Mouse (Mus musculus): Measurements from ENCODE around the gene Xdh. TPM values are rescaled to one million over a fixed set of nuclear protein-coding genes. Genes with fewer than 3 reads are reported as not detected.

Gene Xdh
- total RNA-seq, 1 experiment = 0.13 TPM

GRCm38 (mm10) chr17:73949498-73949897 lies 498 bp downstream of the Xdh start:
- in situ Hi-C loops (cut with MboI; ENCODE audit: low sequenced_read_pairs in 2 of 2, unreplicated experiment in 2 of 2) = no loop called here
- H3K36me3 ChIP-seq (ENCODE audit: control insufficient read depth, insufficient read depth, low read length, poor library complexity, severe bottlenecking) = no peaks in the 10 kb centered on the region
- TF ChIP-seq MAFK (IDR thresholded peaks at IDR 0.05; ENCODE audit: insufficient read depth, low read depth, low read length) (no peak), ZC3H11A (IDR thresholded peaks at IDR 0.05; ENCODE audit: borderline replicate concordance, low read depth, low read length) (no peak), ZNF384 (IDR thresholded peaks at IDR 0.05; ENCODE audit: low read depth, low read length) (no peak), HCFC1 (IDR thresholded peaks at IDR 0.05; ENCODE audit: borderline replicate concordance, insufficient read depth, low read length) (no peak), CHD2 (IDR thresholded peaks at IDR 0.05; ENCODE audit: low read depth, low read length) (no peak)

GRCm38 (mm10) chr17:73948801-73949200 lies 1.2 kb downstream of the Xdh start:
- Histone ChIP-seq H3K4me3 (ENCODE audit: insufficient read depth in 1 of 2, low read depth in 1 of 2, low read length in 2 of 2, poor library complexity in 1 of 2, severe bottlenecking in 1 of 2) (no peak overlapping the region), H3K36me3 (ENCODE audit: control insufficient read depth, insufficient read depth, low read length, poor library complexity, severe bottlenecking) (no peaks in the 10 kb centered on the region), H3K9me3 (ENCODE audit: control insufficient read depth, insufficient read depth, low read depth, low read length) (no peaks in the 10 kb centered on the region), H3K9ac (ENCODE audit: insufficient read depth, low read depth, low read length, poor library complexity, severe bottlenecking) (no peak overlapping the region), H3K4me1 (ENCODE audit: control insufficient read depth in 2 of 2, insufficient read depth in 2 of 2, low read length in 2 of 2, poor library complexity in 1 of 2) (no peaks in the 10 kb centered on the region), H3K27ac (ENCODE audit: insufficient read depth, low read depth, low read length, poor library complexity, severe bottlenecking) (no peak overlapping the region)
- TF ChIP-seq ZNF384 (IDR thresholded peaks at IDR 0.05; ENCODE audit: low read depth, low read length) = no peak
- no peak for TF ChIP-seq ZC3H11A (IDR thresholded peaks at IDR 0.05; ENCODE audit: borderline replicate concordance, low read depth, low read length)
- no peak for TF ChIP-seq MAFK (IDR thresholded peaks at IDR 0.05; ENCODE audit: insufficient read depth, low read depth, low read length)
- no peak for DNase-seq (ENCODE audit: low read depth, low spot score)
- in situ Hi-C loops (cut with MboI; ENCODE audit: low sequenced_read_pairs in 2 of 2, unreplicated experiment in 2 of 2) = no loop called here

More at GRCm38 (mm10) chr17:73949498-73949897, 498 bp downstream of the Xdh start:
- no peaks in the 10 kb centered on the region for H3K4me1 ChIP-seq (ENCODE audit: control insufficient read depth in 2 of 2, insufficient read depth in 2 of 2, low read length in 2 of 2, poor library complexity in 1 of 2)
- no peak overlapping the region for H3K27ac ChIP-seq (ENCODE audit: insufficient read depth, low read depth, low read length, poor library complexity, severe bottlenecking)
- DNase-seq (ENCODE audit: low read depth, low spot score) = no peak
- no peak overlapping the region for H3K9ac ChIP-seq (ENCODE audit: insufficient read depth, low read depth, low read length, poor library complexity, severe bottlenecking)
- H3K4me3 ChIP-seq (ENCODE audit: insufficient read depth in 1 of 2, low read depth in 1 of 2, low read length in 2 of 2, poor library complexity in 1 of 2, severe bottlenecking in 1 of 2) = no peak overlapping the region
- no peaks in the 10 kb centered on the region for H3K9me3 ChIP-seq (ENCODE audit: control insufficient read depth, insufficient read depth, low read depth, low read length)

GRCm38 (mm10) chr17:73948039-73948438 lies 2.0 kb downstream of the Xdh start:
- no peak overlapping the region for H3K27ac ChIP-seq (ENCODE audit: insufficient read depth, low read depth, low read length, poor library complexity, severe bottlenecking)

GRCm38 (mm10) chr17:73946856-73947255 lies 3.1 kb downstream of the Xdh start:
- Histone ChIP-seq H3K9ac (ENCODE audit: insufficient read depth, low read depth, low read length, poor library complexity, severe bottlenecking) (no peak overlapping the region), H3K27ac (ENCODE audit: insufficient read depth, low read depth, low read length, poor library complexity, severe bottlenecking) (no peak overlapping the region), H3K9me3 (ENCODE audit: control insufficient read depth, insufficient read depth, low read depth, low read length) (no peaks in the 10 kb centered on the region), H3K36me3 (ENCODE audit: control insufficient read depth, insufficient read depth, low read length, poor library complexity, severe bottlenecking) (no peaks in the 10 kb centered on the region), H3K4me1 (ENCODE audit: control insufficient read depth in 2 of 2, insufficient read depth in 2 of 2, low read length in 2 of 2, poor library complexity in 1 of 2) (no peaks in the 10 kb centered on the region), H3K4me3 (ENCODE audit: insufficient read depth in 1 of 2, low read depth in 1 of 2, low read length in 2 of 2, poor library complexity in 1 of 2, severe bottlenecking in 1 of 2) (no peak overlapping the region)
- in situ Hi-C loops (cut with MboI; ENCODE audit: low sequenced_read_pairs in 2 of 2, unreplicated experiment in 2 of 2) = no loop called here
- no peak for DNase-seq (ENCODE audit: low read depth, low spot score)
- TF ChIP-seq MAFK (IDR thresholded peaks at IDR 0.05; ENCODE audit: insufficient read depth, low read depth, low read length) (no peak), ZNF384 (IDR thresholded peaks at IDR 0.05; ENCODE audit: low read depth, low read length) (no peak), HCFC1 (IDR thresholded peaks at IDR 0.05; ENCODE audit: borderline replicate concordance, insufficient read depth, low read length) (no peak), CHD2 (IDR thresholded peaks at IDR 0.05; ENCODE audit: low read depth, low read length) (no peak), ZC3H11A (IDR thresholded peaks at IDR 0.05; ENCODE audit: borderline replicate concordance, low read depth, low read length) (no peak)

More at GRCm38 (mm10) chr17:73948039-73948438, 2.0 kb downstream of the Xdh start:
- no peak for DNase-seq (ENCODE audit: low read depth, low spot score)
- no peak overlapping the region for H3K9ac ChIP-seq (ENCODE audit: insufficient read depth, low read depth, low read length, poor library complexity, severe bottlenecking)
- TF ChIP-seq ZC3H11A (IDR thresholded peaks at IDR 0.05; ENCODE audit: borderline replicate concordance, low read depth, low read length) = no peak
- TF ChIP-seq CHD2 (IDR thresholded peaks at IDR 0.05; ENCODE audit: low read depth, low read length) = no peak
- no peak for TF ChIP-seq ZNF384 (IDR thresholded peaks at IDR 0.05; ENCODE audit: low read depth, low read length)
- TF ChIP-seq HCFC1 (IDR thresholded peaks at IDR 0.05; ENCODE audit: borderline replicate concordance, insufficient read depth, low read length) = no peak
- TF ChIP-seq MAFK (IDR thresholded peaks at IDR 0.05; ENCODE audit: insufficient read depth, low read depth, low read length) = no peak
- H3K9me3 ChIP-seq (ENCODE audit: control insufficient read depth, insufficient read depth, low read depth, low read length) = no peaks in the 10 kb centered on the region
- in situ Hi-C loops (cut with MboI; ENCODE audit: low sequenced_read_pairs in 2 of 2, unreplicated experiment in 2 of 2) = no loop called here
- no peak overlapping the region for H3K4me3 ChIP-seq (ENCODE audit: insufficient read depth in 1 of 2, low read depth in 1 of 2, low read length in 2 of 2, poor library complexity in 1 of 2, severe bottlenecking in 1 of 2)
- no peaks in the 10 kb centered on the region for H3K4me1 ChIP-seq (ENCODE audit: control insufficient read depth in 2 of 2, insufficient read depth in 2 of 2, low read length in 2 of 2, poor library complexity in 1 of 2)
- H3K36me3 ChIP-seq (ENCODE audit: control insufficient read depth, insufficient read depth, low read length, poor library complexity, severe bottlenecking) = no peaks in the 10 kb centered on the region

- no peaks in the 10 kb centered on the region for H3K4me1 ChIP-seq (ENCODE audit: control insufficient read depth in 2 of 2, insufficient read depth in 2 of 2, low read length in 2 of 2, poor library complexity in 1 of 2)
- no peak for DNase-seq (ENCODE audit: low read depth, low spot score)
- in situ Hi-C loops (cut with MboI; ENCODE audit: low sequenced_read_pairs in 2 of 2, unreplicated experiment in 2 of 2) = no loop called here
- TF ChIP-seq MAFK (IDR thresholded peaks at IDR 0.05; ENCODE audit: insufficient read depth, low read depth, low read length) (no peak), CHD2 (IDR thresholded peaks at IDR 0.05; ENCODE audit: low read depth, low read length) (no peak), ZC3H11A (IDR thresholded peaks at IDR 0.05; ENCODE audit: borderline replicate concordance, low read depth, low read length) (no peak), HCFC1 (IDR thresholded peaks at IDR 0.05; ENCODE audit: borderline replicate concordance, insufficient read depth, low read length) (no peak), ZNF384 (IDR thresholded peaks at IDR 0.05; ENCODE audit: low read depth, low read length) (no peak)
- no peak overlapping the region for H3K27ac ChIP-seq (ENCODE audit: insufficient read depth, low read depth, low read length, poor library complexity, severe bottlenecking)
- no peaks in the 10 kb centered on the region for H3K9me3 ChIP-seq (ENCODE audit: control insufficient read depth, insufficient read depth, low read depth, low read length)
- H3K4me3 ChIP-seq (ENCODE audit: insufficient read depth in 1 of 2, low read depth in 1 of 2, low read length in 2 of 2, poor library complexity in 1 of 2, severe bottlenecking in 1 of 2) = no peak overlapping the region
- H3K9ac ChIP-seq (ENCODE audit: insufficient read depth, low read depth, low read length, poor library complexity, severe bottlenecking) = no peak overlapping the region
- no peaks in the 10 kb centered on the region for H3K36me3 ChIP-seq (ENCODE audit: control insufficient read depth, insufficient read depth, low read length, poor library complexity, severe bottlenecking)
Observed at GRCm38 (mm10) chr17:73944661-73945060, 5.3 kb downstream of the Xdh start.

Measured in ES-E14 (cell line).